Mouse (Mus musculus) v-Abl transformed pro-B cells (cell line): ENCODE measurements around the gene Tmem269.

Experiments
- in situ Hi-C, 2 experiments: fragments of 400-800 bp; cut with MboI; formaldehyde crosslinking; loops; one replicate each; pipeline ENCODE4 v1.15.1; 2025; ENCODE audit not compliant: unreplicated experiment in 2 of 2

Gene Tmem269

GRCm38 (mm10) chr4:119189392-119189791 is 28.6 kb downstream of the Tmem269 start:
- in situ Hi-C loops = loop anchor here in 1 of 2 experiments (25.0 kb wide), 1 partner anchor 777 kb away; the partner anchor contains the start of genes Med8 and Szt2

GRCm38 (mm10) chr4:119188060-119188785 is 29.8 kb downstream of the Tmem269 start:
- in situ Hi-C loops = loop anchor here in 1 of 2 experiments (25.0 kb wide), 1 partner anchor 776 kb away; the partner anchor contains the start of genes Med8 and Szt2

- in situ Hi-C loops = loop anchor here in 1 of 2 experiments (25.0 kb wide), 1 partner anchor 773 kb away; the partner anchor contains the start of genes Med8 and Szt2
Measured at GRCm38 (mm10) chr4:119185771-119186170, 32.2 kb downstream of the Tmem269 start.

GRCm38 (mm10) chr4:119183525-119183924 is 34.5 kb downstream of the Tmem269 start:
- in situ Hi-C loops = loop anchor here in 1 of 2 experiments (25.0 kb wide), 1 partner anchor 771 kb away; the partner anchor contains the start of genes Med8 and Szt2

- in situ Hi-C loops = loop anchor here in 1 of 2 experiments (25.0 kb wide), 1 partner anchor 769 kb away; the partner anchor contains the start of genes Med8 and Szt2
Measured at GRCm38 (mm10) chr4:119181456-119181855, 36.6 kb downstream of the Tmem269 start.

GRCm38 (mm10) chr4:119180133-119180707 is 37.8 kb downstream of the Tmem269 start:
- in situ Hi-C loops = loop anchor here in 1 of 2 experiments (25.0 kb wide), 1 partner anchor 768 kb away; the partner anchor contains the start of genes Med8 and Szt2

- in situ Hi-C loops = loop anchor here in 1 of 2 experiments (25.0 kb wide), 1 partner anchor 766 kb away; the partner anchor contains the start of genes Med8 and Szt2
Measured at GRCm38 (mm10) chr4:119178331-119178730, 39.7 kb downstream of the Tmem269 start.

- in situ Hi-C loops = loop anchor here in 1 of 2 experiments (25.0 kb wide), 1 partner anchor 765 kb away; the partner anchor contains the start of genes Med8 and Szt2
Measured at GRCm38 (mm10) chr4:119177702-119178101, 40.3 kb downstream of the Tmem269 start.

- in situ Hi-C loops = no loop called here
Measured at GRCm38 (mm10) chr4:119173851-119174453, 44.1 kb downstream of the Tmem269 start, which contains the start of gene Zfp691. TSS of gene Zfp691 (minus strand) at chr4:119174195.

- in situ Hi-C loops = no loop called here
Measured at GRCm38 (mm10) chr4:119172919-119173650, 44.9 kb downstream of the Tmem269 start.

GRCm38 (mm10) chr4:119167663-119168062 is 50.4 kb downstream of the Tmem269 start:
- in situ Hi-C loops = loop anchor here (5.0 to 10.0 kb wide), 4 partner anchors 160 to 525 kb away; no protein-coding TSS in a partner anchor

- in situ Hi-C loops = loop anchor here (5.0 to 10.0 kb wide), 4 partner anchors 160 to 525 kb away; no protein-coding TSS in a partner anchor
Measured at GRCm38 (mm10) chr4:119167068-119167467, 50.9 kb downstream of the Tmem269 start.

- in situ Hi-C loops = loop anchor here (5.0 to 10.0 kb wide), 4 partner anchors 159 to 524 kb away; no protein-coding TSS in a partner anchor
Measured at GRCm38 (mm10) chr4:119165916-119166315, 52.1 kb downstream of the Tmem269 start.

- in situ Hi-C loops = loop anchor here in 1 of 2 experiments (10.0 kb wide), 1 partner anchor 518 kb away; no protein-coding TSS in a partner anchor
Measured at GRCm38 (mm10) chr4:119162990-119163389, 55.0 kb downstream of the Tmem269 start.

GRCm38 (mm10) chr4:119161358-119161757 is 56.7 kb downstream of the Tmem269 start:
- in situ Hi-C loops = loop anchor here in 1 of 2 experiments (10.0 kb wide), 1 partner anchor 517 kb away; no protein-coding TSS in a partner anchor

- in situ Hi-C loops = loop anchor here in 1 of 2 experiments (5.0 kb wide), 1 partner anchor 49 kb away; no protein-coding TSS in a partner anchor
Measured at GRCm38 (mm10) chr4:119157891-119158290, 60.1 kb downstream of the Tmem269 start.

- in situ Hi-C loops = loop anchor here in 1 of 2 experiments (5.0 kb wide), 1 partner anchor 50 kb away; no protein-coding TSS in a partner anchor
Measured at GRCm38 (mm10) chr4:119157186-119157585, 60.8 kb downstream of the Tmem269 start.
